Mouse (Mus musculus) limb, embryonic 13.5 days (tissue): ENCODE measurements around the gene Slamf9. TPM values are rescaled to one million over a fixed set of nuclear protein-coding genes. Genes with fewer than 3 reads are reported as not detected.

Experiments used
- ATAC-seq: fragments of 200-750 bp; cut with Nextera tagmentation; 2 replicates; pipeline ENCODE4 v1.8.0; 2017; ENCODE audit warnings: low read depth, moderate number of reproducible peaks, moderate TSS enrichment; ENCODE audit not compliant: low FRiP score
- H3K27ac ChIP-seq: fragments of 300-500 bp; sonication (generic); 2 replicates; pipeline ENCODE4 v1.5.1; 2015; ENCODE audit warnings: inconsistent platforms, mild to moderate bottlenecking, moderate library complexity
- H3K27me3 ChIP-seq: fragments of 300-500 bp; sonication (generic); 2 replicates; pipeline ENCODE4 v1.6.1; 2015; ENCODE audit warnings: mild to moderate bottlenecking, inconsistent platforms
- H3K36me3 ChIP-seq: fragments of 300-500 bp; sonication (generic); 2 replicates; pipeline ENCODE4 v1.6.1; 2015; ENCODE audit warnings: inconsistent platforms, mild to moderate bottlenecking, moderate library complexity
- H3K4me1 ChIP-seq: fragments of 300-500 bp; sonication (generic); 2 replicates; pipeline ENCODE4 v1.6.1; 2015; ENCODE audit warnings: inconsistent platforms
- H3K4me2 ChIP-seq: fragments of 300-500 bp; sonication (generic); replicated peaks from 2 replicates; pipeline ENCODE4 v1.6.1; 2015; ENCODE audit warnings: inconsistent platforms, mild to moderate bottlenecking, moderate library complexity
- H3K4me3 ChIP-seq: fragments of 300-500 bp; sonication (generic); 2 replicates; pipeline ENCODE4 v1.5.1; 2015; ENCODE audit warnings: moderate library complexity, mild to moderate bottlenecking, inconsistent platforms
- H3K9ac ChIP-seq: fragments of 300-500 bp; sonication (generic); 2 replicates; pipeline ENCODE4 v1.6.1; 2015; ENCODE audit warnings: mild to moderate bottlenecking, inconsistent platforms
- H3K9me3 ChIP-seq: fragments of 300-500 bp; sonication (generic); 2 replicates; pipeline ENCODE4 v1.6.1; 2016; ENCODE audit warnings: inconsistent platforms
- WGBS: fragments of 180-500 bp; shearing (Covaris S2); methylation state at CpG from one replicate; pipeline ENCODE4 v1.1.7; 2015; 5-methylcytosine and 5-hydroxymethylcytosine counted together
- polyA plus RNA-seq: library from polyadenylated mRNA; unstranded; fragments of >200 nt; fragmentation: Nextera tagmentation; extraction: Ambion mirVana; gene quantifications from 2 replicates; pipeline ENCODE4 v1.2.1, GENCODE M21; 2015

The Slamf9 gene
- polyA plus RNA-seq, 1 experiment from 2014 or later, result 0.25 TPM

DNA sequence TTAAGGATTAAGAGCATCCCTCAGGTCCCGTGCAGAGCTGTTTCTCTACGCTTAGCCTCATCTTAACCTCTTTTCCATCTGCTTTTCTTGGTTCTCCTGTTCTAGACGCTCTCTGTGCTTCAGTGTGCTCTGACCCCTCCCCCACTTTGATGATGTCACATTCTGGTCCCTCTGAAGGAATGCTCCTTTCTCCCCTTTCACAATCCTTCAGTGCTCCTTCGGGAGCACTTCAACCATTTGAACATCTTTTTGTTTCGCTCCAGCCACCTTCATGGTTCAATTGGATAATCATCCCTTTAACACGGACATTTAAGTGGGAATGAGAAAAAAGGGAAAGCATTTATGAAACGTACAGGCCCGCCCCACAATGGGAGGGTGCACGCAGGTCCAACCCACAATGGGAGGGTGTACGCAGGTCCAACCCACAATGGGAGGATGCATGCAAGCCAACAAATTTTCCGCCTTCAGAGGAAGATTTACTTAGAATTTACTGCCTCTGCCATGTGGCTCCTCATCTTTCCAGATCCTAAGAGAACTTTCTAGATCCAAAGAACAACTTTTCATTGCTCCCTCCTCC lies 6.8 kb upstream of the Slamf9 start:
- H3K27ac ChIP-seq, result no peak overlapping the region
- no peaks in the 10 kb centered on the region for H3K4me1 ChIP-seq
- H3K36me3 ChIP-seq, result no peaks in the 10 kb centered on the region
- WGBS, result 76% methylated on average over 11 of the region's 11 CpGs
- no peak overlapping the region for H3K4me3 ChIP-seq
- 0 out of 2 replicates have a peak, but pooled peaks cover 2% of the 10 kb centered on the region for H3K27me3 ChIP-seq
- H3K9ac ChIP-seq, result no peak overlapping the region
- no peak for ATAC-seq
- no peaks in the 10 kb centered on the region for H3K9me3 ChIP-seq
- no peak overlapping the region for H3K4me2 ChIP-seq

DNA sequence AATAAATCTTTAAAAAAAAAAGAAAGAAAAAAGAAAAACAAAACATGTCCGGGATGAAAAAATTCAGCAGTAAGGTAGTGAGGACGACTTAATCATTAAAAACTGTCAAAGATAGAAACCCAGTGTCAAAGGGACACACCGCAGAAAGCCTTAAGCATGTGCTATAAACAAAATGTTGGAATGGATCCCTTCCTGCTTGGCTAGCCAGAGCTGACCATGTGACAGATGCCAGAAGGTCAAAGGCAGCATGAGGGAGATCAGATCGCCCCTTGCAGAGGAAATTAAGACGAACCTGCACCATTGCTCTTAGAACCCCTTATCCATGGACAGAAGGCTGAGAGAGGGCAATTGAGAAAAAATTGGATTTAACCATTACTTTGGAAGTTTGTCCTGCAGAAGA lies 5.8 kb upstream of the Slamf9 start:
- WGBS, result 84% methylated on average over 5 of the region's 5 CpGs
- H3K36me3 ChIP-seq, result no peaks in the 10 kb centered on the region
- H3K9ac ChIP-seq, result no peak overlapping the region
- no peaks in the 10 kb centered on the region for H3K4me1 ChIP-seq
- H3K27ac ChIP-seq, result no peak overlapping the region
- ATAC-seq, result no peak
- 0 out of 2 replicates have a peak, but pooled peaks cover 2% of the 10 kb centered on the region for H3K27me3 ChIP-seq
- no peaks in the 10 kb centered on the region for H3K9me3 ChIP-seq
- H3K4me3 ChIP-seq, result no peak overlapping the region
- H3K4me2 ChIP-seq, result no peak overlapping the region

DNA sequence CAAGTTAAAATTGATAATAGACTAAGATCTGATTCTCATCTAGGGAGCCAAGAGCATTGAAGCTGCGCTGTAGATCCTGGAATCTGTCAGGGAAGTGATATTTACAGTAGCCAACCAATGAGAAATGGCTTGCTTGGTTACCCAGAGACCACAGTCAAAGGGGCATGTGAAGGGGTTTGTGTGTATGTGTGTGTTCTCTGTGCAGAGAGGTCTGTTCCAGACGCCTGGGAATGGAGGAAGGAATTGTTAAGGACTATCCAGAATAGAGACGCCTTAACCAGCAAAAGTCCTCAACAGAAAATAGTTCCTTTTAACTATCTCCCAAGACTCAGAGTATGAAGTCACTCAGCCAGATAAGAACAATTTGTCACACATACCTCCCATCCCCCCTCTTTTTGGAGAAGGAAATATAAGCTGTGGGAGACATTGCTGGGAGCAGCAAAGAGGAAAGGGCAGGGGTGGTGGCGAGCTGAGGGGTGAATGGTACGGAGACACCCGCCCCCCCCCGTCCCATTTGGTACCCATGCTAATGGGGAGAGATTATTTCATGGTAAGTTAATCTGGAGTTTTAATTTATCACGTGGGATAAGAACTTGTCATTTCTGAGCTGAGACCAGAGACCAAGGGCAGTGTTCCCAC lies 5.2 kb upstream of the Slamf9 start:
- no peak overlapping the region for H3K9ac ChIP-seq
- H3K36me3 ChIP-seq, result no peaks in the 10 kb centered on the region
- 0 out of 2 replicates have a peak, but pooled peaks cover 2% of the 10 kb centered on the region for H3K27me3 ChIP-seq
- no peaks in the 10 kb centered on the region for H3K4me1 ChIP-seq
- H3K9me3 ChIP-seq, result no peaks in the 10 kb centered on the region
- H3K4me3 ChIP-seq, result no peak overlapping the region
- H3K27ac ChIP-seq, result no peak overlapping the region
- ATAC-seq, result no peak
- 75% methylated on average over 8 of the region's 8 CpGs for WGBS
- no peak overlapping the region for H3K4me2 ChIP-seq

DNA sequence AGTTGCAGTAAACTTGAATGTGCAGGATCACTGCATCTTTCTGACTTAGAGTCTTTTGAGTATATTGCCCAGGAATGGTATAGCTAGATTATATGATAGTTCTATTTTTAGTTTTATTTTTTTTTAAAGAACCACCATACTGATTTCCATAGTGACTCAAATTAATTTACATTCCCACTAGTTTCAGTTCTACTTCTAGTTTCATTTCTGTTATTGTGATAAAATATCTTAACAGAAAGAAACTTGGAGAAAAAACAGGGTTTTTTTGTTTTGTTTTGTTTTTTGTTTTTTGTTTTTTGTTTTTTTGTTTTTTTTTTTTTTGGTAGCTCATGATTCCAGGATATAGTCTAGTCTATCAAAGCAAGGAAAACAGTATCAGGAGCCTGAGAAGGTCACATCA lies 2.2 kb upstream of the Slamf9 start:
- no peak overlapping the region for H3K9ac ChIP-seq
- 0 out of 2 replicates have a peak, but pooled peaks cover 2% of the 10 kb centered on the region for H3K27me3 ChIP-seq
- no peak overlapping the region for H3K27ac ChIP-seq
- H3K9me3 ChIP-seq, result no peaks in the 10 kb centered on the region
- no peak for ATAC-seq
- no peaks in the 10 kb centered on the region for H3K36me3 ChIP-seq
- no peaks in the 10 kb centered on the region for H3K4me1 ChIP-seq
- H3K4me2 ChIP-seq, result no peak overlapping the region
- H3K4me3 ChIP-seq, result no peak overlapping the region

DNA sequence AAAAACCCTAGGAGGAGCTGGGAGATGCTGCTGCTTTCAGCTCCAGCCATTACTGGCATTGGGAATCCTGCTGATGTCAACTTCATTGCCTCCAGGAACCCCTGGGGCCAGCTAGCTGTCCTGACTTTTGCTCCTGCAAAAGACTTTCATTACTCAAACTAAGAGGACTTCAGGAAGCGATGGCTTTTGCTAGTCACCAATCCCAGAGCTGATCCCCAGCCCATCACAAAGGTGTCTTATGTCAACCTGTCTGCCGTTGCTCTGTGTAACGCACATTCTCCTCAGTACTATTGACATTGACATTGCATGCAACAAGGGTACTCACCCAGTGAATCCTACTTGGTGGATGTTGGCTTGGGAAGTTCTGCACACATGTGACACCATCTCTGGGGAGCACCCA lies 962 bp upstream of the Slamf9 start:
- Histone ChIP-seq H3K9me3 (no peaks in the 10 kb centered on the region), H3K4me1 (no peaks in the 10 kb centered on the region), H3K27ac (no peak overlapping the region), H3K36me3 (no peaks in the 10 kb centered on the region), H3K27me3 (0 out of 2 replicates have a peak, but pooled peaks cover 2% of the 10 kb centered on the region), H3K9ac (no peak overlapping the region), H3K4me2 (no peak overlapping the region), H3K4me3 (no peak overlapping the region)
- ATAC-seq, result no peak
- WGBS, result 82% methylated on average over 3 of the region's 3 CpGs

DNA sequence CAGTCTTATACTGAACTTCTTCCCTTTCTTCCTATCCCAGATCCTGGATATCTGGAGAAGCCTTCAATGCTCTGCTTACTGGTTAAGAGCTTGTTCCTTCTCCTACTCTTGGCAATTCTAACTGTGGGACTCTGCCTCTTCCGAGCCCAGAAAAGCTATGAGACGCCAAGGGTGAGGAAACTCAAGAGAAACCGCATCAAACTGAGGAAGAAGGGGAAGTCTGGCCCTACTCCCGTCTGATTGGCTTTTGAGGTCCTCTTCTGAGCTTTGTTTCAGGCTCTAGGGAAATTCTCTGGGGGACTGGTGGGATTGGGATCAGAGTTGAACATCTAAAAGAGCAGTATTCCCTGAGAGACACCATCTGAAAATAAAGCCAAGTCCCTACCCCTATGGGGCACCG lies 2.9 kb downstream of the Slamf9 start:
- Histone ChIP-seq H3K36me3 (no peaks in the 10 kb centered on the region), H3K27ac (no peak overlapping the region), H3K4me1 (peaks cover 6% of the 10 kb centered on the region), H3K9me3 (no peaks in the 10 kb centered on the region), H3K4me3 (no peak overlapping the region), H3K9ac (no peak overlapping the region), H3K4me2 (no peak overlapping the region), H3K27me3 (no peaks in the 10 kb centered on the region)
- ATAC-seq, result no peak
- 75% methylated on average over 5 of the region's 5 CpGs for WGBS

DNA sequence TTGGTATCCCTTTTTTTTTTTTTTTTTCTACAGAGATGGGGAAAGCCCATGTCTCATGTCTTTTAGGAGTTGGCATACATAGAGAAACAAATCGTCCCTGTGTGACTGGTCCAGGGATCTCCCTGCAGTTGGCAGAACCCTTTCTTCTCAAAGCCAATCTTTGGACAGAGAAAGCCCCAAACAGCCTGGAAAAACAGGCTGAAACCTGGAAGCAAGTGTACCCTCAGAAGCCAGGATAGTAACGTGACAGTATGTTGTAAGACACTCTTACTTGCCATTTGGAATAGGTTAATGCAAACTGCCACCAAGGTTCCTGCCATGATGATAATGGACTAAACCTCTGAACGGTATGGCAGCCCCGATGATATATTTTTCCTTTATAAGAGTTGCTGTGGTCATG lies 5.2 kb downstream of the Slamf9 start:
- Histone ChIP-seq H3K4me2 (no peak overlapping the region), H3K27me3 (no peaks in the 10 kb centered on the region), H3K36me3 (peaks cover 12% of the 10 kb centered on the region), H3K27ac (no peak overlapping the region), H3K9me3 (no peaks in the 10 kb centered on the region), H3K4me1 (peaks cover 29% of the 10 kb centered on the region), H3K9ac (no peak overlapping the region), H3K4me3 (no peak overlapping the region)
- WGBS, result 88% methylated on average over 4 of the region's 4 CpGs
- no peak for ATAC-seq

DNA sequence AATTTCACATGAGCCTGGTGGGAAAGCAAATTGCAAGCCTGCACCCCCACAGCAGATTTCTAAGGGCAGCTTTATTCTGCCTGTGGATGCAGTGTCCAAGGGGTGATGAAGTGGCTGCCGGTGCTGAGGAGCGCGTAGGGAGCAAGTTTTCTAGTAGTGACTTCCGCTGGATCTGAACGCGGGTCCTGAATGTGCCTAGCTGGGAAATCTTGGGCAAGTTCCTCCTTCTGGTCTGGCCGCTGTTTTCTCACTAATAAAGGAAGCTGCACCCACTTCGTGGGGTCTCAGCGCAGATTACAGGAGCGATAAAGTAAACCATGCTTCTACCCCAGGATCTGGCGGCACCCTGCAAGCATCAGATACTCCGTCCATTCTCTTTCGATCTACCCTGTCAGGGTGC lies 6.0 kb downstream of the Slamf9 start:
- peaks cover 36% of the 10 kb centered on the region for H3K4me1 ChIP-seq
- WGBS, result 17% methylated on average over 13 of the region's 13 CpGs
- no peaks in the 10 kb centered on the region for H3K9me3 ChIP-seq
- H3K27me3 ChIP-seq, result no peaks in the 10 kb centered on the region
- H3K4me2 ChIP-seq, result peak overlapping the region; percentile 72
- H3K4me3 ChIP-seq, result peak overlapping the region; percentile 65
- H3K9ac ChIP-seq, result peak overlapping the region; percentile 54
- no peak overlapping the region for H3K27ac ChIP-seq
- H3K36me3 ChIP-seq, result peaks cover 13% of the 10 kb centered on the region
- no peak for ATAC-seq

DNA sequence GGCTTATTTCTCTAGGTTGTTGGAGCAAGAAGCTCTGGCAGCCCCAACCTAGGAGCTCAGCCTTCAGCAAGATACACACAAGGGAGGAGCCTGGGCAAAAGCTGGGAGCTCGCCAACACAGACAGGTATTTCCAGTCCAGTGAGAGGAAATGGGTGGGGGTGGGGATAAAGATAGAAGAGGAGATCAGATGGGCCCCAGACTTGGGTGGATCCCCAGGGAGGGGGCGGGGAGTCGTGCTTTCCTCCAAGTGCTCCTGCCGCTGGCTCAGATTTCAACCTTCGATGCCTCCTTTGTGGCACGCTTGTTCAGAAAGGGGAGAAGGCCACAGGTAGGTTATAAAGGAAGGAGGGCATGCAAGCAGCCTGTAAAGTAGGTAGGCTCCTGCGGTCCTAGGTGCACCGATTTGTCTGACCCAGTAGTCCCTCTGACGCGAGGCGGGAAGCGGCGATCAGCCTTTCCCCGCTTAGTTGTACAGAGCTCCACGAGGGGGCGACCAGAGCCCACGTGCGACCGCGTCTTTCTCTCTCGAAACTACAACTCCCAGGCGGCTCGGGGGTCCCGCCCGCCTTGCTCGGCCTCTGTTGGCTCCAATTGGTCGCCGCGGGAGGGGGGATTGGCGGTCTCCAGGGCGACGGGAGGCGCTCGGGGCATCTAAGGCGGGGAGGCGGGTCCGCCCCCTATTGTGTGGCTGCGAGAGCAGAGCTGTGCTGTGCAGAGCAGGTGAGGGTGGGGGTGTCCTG lies 6.6 kb downstream of the Slamf9 start, which contains the start of gene Igsf9:
TSS of gene Igsf9 (plus strand) at position 249 of the 741 bp plus-strand sequence.
- Histone ChIP-seq H3K27ac (no peak within 1 kb of the TSS), H3K4me1 (peaks cover 42% of the 10 kb centered on the region), H3K9me3 (no peaks in the 10 kb centered on the region), H3K4me2 (peak within 1 kb of the TSS; percentile 72), H3K4me3 (peak within 1 kb of the TSS; percentile 65), H3K9ac (peak within 1 kb of the TSS; percentile 71), H3K27me3 (no peaks in the 10 kb centered on the region), H3K36me3 (peaks cover 13% of the 10 kb centered on the region)
- under 1% methylated on average over 38 of the region's 38 CpGs for WGBS
- ATAC-seq, result peak; percentile 96

DNA sequence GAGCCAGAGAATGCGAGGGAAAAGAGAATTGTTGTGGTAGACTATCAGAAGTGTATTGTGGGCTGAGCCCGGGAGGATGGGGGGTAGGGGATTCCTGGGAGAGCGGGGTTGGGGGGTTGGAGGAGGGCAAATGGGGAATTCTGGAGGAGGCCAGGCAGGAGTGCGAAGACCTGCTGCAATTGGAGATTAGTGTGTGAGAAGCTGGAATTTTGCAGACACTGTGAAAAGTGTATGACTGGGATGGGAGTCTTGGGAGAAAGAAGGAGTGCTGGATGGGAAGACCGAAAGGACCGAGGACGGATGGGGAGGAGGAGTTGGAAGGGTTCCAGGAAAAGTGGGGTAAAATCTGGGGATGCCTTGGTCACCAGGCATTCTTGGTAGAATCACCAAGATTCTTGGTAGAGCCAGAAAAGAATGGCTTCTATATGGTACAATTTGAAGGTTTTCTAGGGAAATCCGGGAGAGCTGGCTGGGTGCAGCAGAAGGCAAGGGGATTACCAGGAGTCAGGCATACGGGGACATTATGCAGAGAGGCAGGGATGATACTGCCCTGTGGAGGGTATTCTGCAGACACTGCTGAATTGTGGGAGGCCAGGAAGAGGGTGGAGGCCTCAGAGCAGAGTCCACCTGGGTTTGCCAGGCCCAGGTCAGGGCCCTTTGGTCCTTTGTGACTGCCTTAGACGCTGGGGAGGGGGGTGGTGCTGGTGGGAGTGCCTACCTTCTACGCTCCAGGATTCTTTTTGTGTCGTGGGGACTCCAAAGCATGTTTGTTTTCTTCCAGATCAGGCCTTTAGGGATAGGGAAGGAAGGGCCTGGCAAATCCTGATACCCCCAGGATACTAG lies 7.6 kb downstream of the Slamf9 start:
- Histone ChIP-seq H3K27ac (no peak overlapping the region), H3K36me3 (peaks cover 19% of the 10 kb centered on the region), H3K9ac (peak overlapping the region; percentile 71), H3K9me3 (no peaks in the 10 kb centered on the region), H3K4me3 (peak overlapping the region; percentile 65), H3K4me1 (peaks cover 49% of the 10 kb centered on the region), H3K4me2 (peak overlapping the region; percentile 72), H3K27me3 (no peaks in the 10 kb centered on the region)
- no peak for ATAC-seq
- 2% methylated on average over 12 of the region's 12 CpGs for WGBS

DNA sequence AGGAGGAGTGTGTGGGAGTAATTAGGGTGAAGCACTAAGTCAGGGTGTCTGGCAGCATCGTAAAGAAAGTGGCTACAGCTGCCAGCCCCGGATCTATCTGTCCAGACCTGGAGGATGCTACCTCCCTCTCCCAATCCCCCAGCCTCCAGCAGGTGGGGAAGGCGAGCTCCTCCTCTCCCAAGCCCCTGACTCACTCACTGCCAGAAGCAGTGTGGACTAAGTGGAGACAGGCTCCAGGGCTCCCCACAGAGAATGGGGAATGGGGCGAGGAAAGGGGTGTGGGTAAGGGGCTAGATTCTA lies 8.2 kb downstream of the Slamf9 start:
- WGBS, result 13% methylated on average over 4 of the region's 4 CpGs
- Histone ChIP-seq H3K9ac (peak overlapping the region; percentile 71), H3K36me3 (peaks cover 25% of the 10 kb centered on the region), H3K4me3 (peak overlapping the region; percentile 65), H3K9me3 (no peaks in the 10 kb centered on the region), H3K4me1 (peaks cover 49% of the 10 kb centered on the region), H3K27me3 (no peaks in the 10 kb centered on the region), H3K4me2 (peak overlapping the region; percentile 72), H3K27ac (no peak overlapping the region)
- no peak for ATAC-seq

DNA sequence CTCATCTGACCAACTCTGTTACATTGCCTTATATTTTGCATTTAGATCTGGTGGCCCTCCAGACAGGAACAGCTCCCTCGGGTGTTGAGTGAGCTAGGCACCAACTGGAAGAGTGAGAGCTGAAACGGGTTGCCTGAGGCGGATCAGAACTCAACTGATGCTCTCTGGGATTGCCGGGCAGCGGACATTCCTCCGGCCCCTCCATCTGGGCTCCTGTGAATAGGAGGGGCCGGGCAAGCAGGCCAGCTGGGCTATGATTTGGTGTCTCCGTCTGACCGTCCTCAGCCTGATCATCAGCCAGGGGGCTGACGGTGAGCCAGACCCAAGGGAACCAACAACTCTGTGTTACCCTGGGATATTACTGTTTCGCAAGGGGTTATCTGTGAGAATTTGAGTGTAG lies 9.1 kb downstream of the Slamf9 start:
- WGBS, result 56% methylated on average over 11 of the region's 11 CpGs
- peak overlapping the region; percentile 65 for H3K4me3 ChIP-seq
- no peak for ATAC-seq
- H3K27ac ChIP-seq, result no peak overlapping the region
- peak overlapping the region; percentile 72 for H3K4me2 ChIP-seq
- H3K9ac ChIP-seq, result 0 out of 2 replicates have a peak overlapping the region, but pooled peaks have one; percentile 10
- peaks cover 30% of the 10 kb centered on the region for H3K36me3 ChIP-seq
- peaks cover 49% of the 10 kb centered on the region for H3K4me1 ChIP-seq
- no peaks in the 10 kb centered on the region for H3K27me3 ChIP-seq
- H3K9me3 ChIP-seq, result no peaks in the 10 kb centered on the region
